17 mouse cellular contexts compared by ENCODE assay signal in the genomic region with DNA sequence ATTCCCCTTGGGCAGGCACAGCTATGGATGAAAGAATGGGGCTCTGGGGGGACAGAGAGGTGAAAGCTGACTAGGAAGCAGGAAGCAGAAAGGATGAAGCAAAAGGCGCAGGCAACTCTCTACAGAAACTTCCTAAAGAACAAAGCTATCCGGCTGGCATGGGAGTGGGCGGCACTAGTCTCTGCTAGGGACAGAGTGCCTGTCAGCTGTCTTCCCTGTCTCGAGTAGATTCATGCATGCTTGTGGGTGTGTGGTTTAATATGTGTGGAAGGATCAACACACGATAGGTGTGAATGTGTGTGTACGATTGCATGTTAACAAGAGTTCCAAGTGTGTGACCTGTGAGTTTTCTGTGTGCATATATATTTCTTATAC.
"Had no signal": no experiment of that assay in that cellular context is flagged by ENCODE, and none has a peak within 500 bp of the region (broad histone marks: within the 10 kb centered on the region; RNA-seq: fewer than 3 reads in every experiment).

No protein-coding gene starts in this region.

- DNase-seq: kidney, adult 11 months; kidney, adult 9 months; kidney, postnatal 10 days; kidney, postnatal 4 days; liver; liver, embryonic 13.5 days; liver, postnatal 0 days; lung, postnatal 14 days; right cerebral cortex, adult 18-20 months; right cerebral cortex, postnatal 25 days; thymus, postnatal 36 days had no signal

- H3K27ac ChIP-seq: left cerebral cortex, adult 2 months; limb, embryonic 12.5 days; liver, embryonic 13.5 days; lung, embryonic 15.5 days; macrophage; neural tube, embryonic 13.5 days had no signal

- H3K27me3 ChIP-seq: liver, embryonic 13.5 days; lung, embryonic 15.5 days; megakaryocyte, embryonic 14.5 days; neural tube, embryonic 13.5 days had no signal

- H3K4me1 ChIP-seq: limb, embryonic 12.5 days; liver, embryonic 13.5 days; lung, embryonic 15.5 days had no signal

- H3K9ac ChIP-seq: limb, embryonic 12.5 days; liver, embryonic 13.5 days; liver, postnatal 0 days; lung, embryonic 15.5 days; neural tube, embryonic 13.5 days had no signal

- H3K9me3 ChIP-seq: limb, embryonic 12.5 days; liver, embryonic 13.5 days; lung, embryonic 15.5 days; neural tube, embryonic 13.5 days had no signal

- H3K36me3 ChIP-seq: limb, embryonic 12.5 days; liver, embryonic 13.5 days; lung, embryonic 15.5 days; neural tube, embryonic 13.5 days had no signal

- H3K4me3 ChIP-seq: left cerebral cortex, adult 2 months; limb, embryonic 12.5 days; liver, embryonic 13.5 days; lung, embryonic 15.5 days; megakaryocyte, embryonic 14.5 days; neural tube, embryonic 13.5 days had no signal

- ATAC-seq: liver, postnatal 0 days had no signal

- H3K4me2 ChIP-seq: limb, embryonic 12.5 days; liver, embryonic 13.5 days; lung, embryonic 15.5 days; neural tube, embryonic 13.5 days had no signal
